Mouse (Mus musculus) intestine, postnatal 0 days (tissue): ENCODE measurements around the gene Zic4. TPM values are rescaled to one million over a fixed set of nuclear protein-coding genes. Genes with fewer than 3 reads are reported as not detected.

Experiments used
- ATAC-seq: fragments of 200-750 bp; cut with Nextera tagmentation; 2 replicates; pipeline ENCODE4 v1.8.0; 2017; ENCODE audit warnings: mild to moderate bottlenecking, moderate TSS enrichment, moderate library complexity
- H3K27ac ChIP-seq: fragments of 300-500 bp; sonication (generic); 2 replicates; pipeline ENCODE4 v1.5.1; 2014; ENCODE audit warnings: mild to moderate bottlenecking, low read depth, low read length, moderate library complexity
- H3K27me3 ChIP-seq: fragments of 300-500 bp; sonication (generic); replicated peaks from 2 replicates; pipeline ENCODE4 v1.6.1; 2014; ENCODE audit warnings: low read length, mixed read lengths; ENCODE audit not compliant: control insufficient read depth, insufficient read depth
- H3K36me3 ChIP-seq: fragments of 300-500 bp; sonication (generic); 2 replicates; pipeline ENCODE4 v1.6.1; 2014; ENCODE audit warnings: mild to moderate bottlenecking, moderate library complexity; ENCODE audit not compliant: control insufficient read depth, insufficient read depth
- H3K4me1 ChIP-seq: fragments of 300-500 bp; sonication (generic); replicated peaks from 2 replicates; pipeline ENCODE4 v1.6.1; 2014; ENCODE audit warnings: antibody characterized with exemption, low read length, mixed read lengths; ENCODE audit not compliant: control insufficient read depth, insufficient read depth
- H3K4me2 ChIP-seq: fragments of 300-500 bp; sonication (generic); replicated peaks from 2 replicates; pipeline ENCODE4 v1.6.1; 2014; ENCODE audit warnings: low read depth, mild to moderate bottlenecking, moderate library complexity
- H3K4me3 ChIP-seq: fragments of 300-500 bp; sonication (generic); 2 replicates; pipeline ENCODE4 v1.5.1; 2014; ENCODE audit warnings: low read depth, low read length
- H3K9ac ChIP-seq: fragments of 300-500 bp; sonication (generic); 2 replicates; pipeline ENCODE4 v1.6.1; 2014; ENCODE audit warnings: mild to moderate bottlenecking, low read depth, low read length
- H3K9me3 ChIP-seq: fragments of 300-500 bp; sonication (generic); 2 replicates; pipeline ENCODE4 v1.6.1; 2016; ENCODE audit warnings: mixed run types; ENCODE audit not compliant: control insufficient read depth
- CTCF ChIP-seq: sonication (generic); IDR thresholded peaks from 2 replicates; pipeline ENCODE4 v1.5.1; 2016; ENCODE audit warnings: low read depth, mild to moderate bottlenecking, control low read depth, antibody characterized with exemption, moderate library complexity
- WGBS: fragments of 180-500 bp; shearing (Covaris S2); extraction: QIAGEN DNeasy Blood & Tissue Kit; methylation state at CpG from one replicate; pipeline ENCODE4 v1.1.7; 2014; 5-methylcytosine and 5-hydroxymethylcytosine counted together
- polyA plus RNA-seq: library from polyadenylated mRNA; unstranded; fragments of >200 nt; fragmentation: Nextera tagmentation; extraction: Ambion mirVana; gene quantifications from 2 replicates; pipeline ENCODE4 v1.2.1, GENCODE M21; 2015

Gene Zic4
- polyA plus RNA-seq, 1 experiment from 2014 or later = not detected

GRCm38 (mm10) chr9:91365664-91366063 lies 3.5 kb downstream of the Zic4 start, which contains the start of gene Zic1:
Zic1 (minus strand) TSS chr9:91365810.
- Histone ChIP-seq H3K9ac (no peak within 1 kb of the TSS), H3K4me1 (0 out of 2 replicates have a peak, but pooled peaks cover 4% of the 10 kb centered on the region), H3K27ac (no peak within 1 kb of the TSS), H3K36me3 (no peaks in the 10 kb centered on the region), H3K4me2 (peak within 1 kb of the TSS; percentile 64), H3K27me3 (peaks cover 94% of the 10 kb centered on the region), H3K4me3 (peak within 1 kb of the TSS; percentile 39), H3K9me3 (no peaks in the 10 kb centered on the region)
- under 1% methylated on average over 33 of the region's 33 CpGs for WGBS
- TF ChIP-seq CTCF = no peak
- no peak for ATAC-seq

DNA sequence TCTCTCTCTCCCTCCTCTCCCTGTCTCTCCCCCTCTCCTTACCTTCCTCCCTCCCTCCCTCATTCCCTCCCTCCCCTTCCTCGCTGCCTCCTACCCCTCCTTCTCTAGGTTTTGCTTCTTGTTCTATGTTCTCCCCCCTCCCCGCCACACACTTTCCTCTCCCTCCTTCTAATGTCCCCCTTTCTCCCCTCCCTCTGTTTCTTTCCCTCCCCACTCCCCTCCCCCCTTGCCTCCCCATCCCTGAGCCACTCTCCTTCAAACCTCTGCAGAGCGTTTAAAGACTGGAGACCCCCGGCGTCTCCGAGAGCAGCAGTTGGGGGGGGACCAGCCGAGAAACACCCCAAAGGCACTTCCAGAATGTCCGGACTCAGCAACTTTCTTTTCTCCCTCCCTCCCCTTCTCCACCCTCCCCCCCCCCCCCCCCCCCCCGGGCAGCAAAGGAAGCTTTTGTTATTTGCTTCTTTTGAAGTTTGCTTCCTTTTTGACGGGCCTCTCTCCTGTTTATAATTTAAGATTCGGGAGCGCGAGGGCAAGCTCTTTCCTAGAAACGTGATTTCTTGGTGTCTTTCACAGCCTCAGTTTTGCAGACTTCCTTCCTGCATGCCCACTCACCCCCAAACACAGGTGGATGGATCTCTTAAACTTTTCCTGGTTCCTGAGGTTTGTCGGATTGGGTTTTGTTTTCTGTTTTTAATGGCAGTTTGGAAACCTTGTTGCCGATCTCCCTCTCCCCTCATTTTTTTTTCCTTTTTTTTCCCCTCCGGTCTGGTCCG lies 4.2 kb downstream of the Zic4 start:
- TF ChIP-seq CTCF = no peak
- ATAC-seq = no peak
- no peak overlapping the region for H3K9ac ChIP-seq
- 2% methylated on average over 17 of the region's 18 CpGs for WGBS
- H3K4me1 ChIP-seq = 0 out of 2 replicates have a peak, but pooled peaks cover 4% of the 10 kb centered on the region
- H3K27me3 ChIP-seq = peaks cover 94% of the 10 kb centered on the region
- H3K4me3 ChIP-seq = no peak overlapping the region
- no peaks in the 10 kb centered on the region for H3K9me3 ChIP-seq
- H3K36me3 ChIP-seq = no peaks in the 10 kb centered on the region
- no peak overlapping the region for H3K27ac ChIP-seq
- no peak overlapping the region for H3K4me2 ChIP-seq

- H3K4me1 ChIP-seq = 0 out of 2 replicates have a peak, but pooled peaks cover 3% of the 10 kb centered on the region
- no peak overlapping the region for H3K4me2 ChIP-seq
- no peaks in the 10 kb centered on the region for H3K36me3 ChIP-seq
- no peak overlapping the region for H3K27ac ChIP-seq
- no peaks in the 10 kb centered on the region for H3K9me3 ChIP-seq
- no peak for TF ChIP-seq CTCF
- no peak overlapping the region for H3K9ac ChIP-seq
- peaks cover 93% of the 10 kb centered on the region for H3K27me3 ChIP-seq
- no peak for ATAC-seq
- 3% methylated on average over 30 of the region's 30 CpGs for WGBS
- no peak overlapping the region for H3K4me3 ChIP-seq
Measured at GRCm38 (mm10) chr9:91366999-91367811, 5.0 kb downstream of the Zic4 start.

DNA sequence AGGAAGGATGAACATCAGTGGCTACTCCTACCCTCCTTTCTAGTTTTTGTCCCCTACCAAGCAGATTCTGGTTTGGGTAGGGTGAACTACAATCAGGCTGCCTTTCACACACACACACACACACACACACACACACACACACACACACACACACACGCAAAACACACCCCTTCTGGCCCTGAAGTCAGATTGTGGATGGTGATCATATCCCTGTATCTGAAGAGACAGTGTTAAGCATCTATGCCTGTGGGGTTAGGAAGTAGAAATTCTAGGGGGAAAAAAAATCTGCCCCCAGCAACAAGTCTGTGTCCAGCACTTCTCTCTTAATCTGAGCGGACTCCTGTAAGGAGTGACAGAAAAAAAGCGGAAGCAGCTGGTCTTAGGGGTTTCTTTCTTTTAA lies 5.9 kb downstream of the Zic4 start:
- 5% methylated on average over 3 of the region's 3 CpGs for WGBS
- Histone ChIP-seq H3K27ac (no peak overlapping the region), H3K4me3 (no peak overlapping the region), H3K4me1 (no peaks in the 10 kb centered on the region), H3K4me2 (no peak overlapping the region), H3K36me3 (no peaks in the 10 kb centered on the region), H3K9ac (no peak overlapping the region), H3K27me3 (peaks cover 92% of the 10 kb centered on the region), H3K9me3 (no peaks in the 10 kb centered on the region)
- TF ChIP-seq CTCF = no peak
- ATAC-seq = no peak

DNA sequence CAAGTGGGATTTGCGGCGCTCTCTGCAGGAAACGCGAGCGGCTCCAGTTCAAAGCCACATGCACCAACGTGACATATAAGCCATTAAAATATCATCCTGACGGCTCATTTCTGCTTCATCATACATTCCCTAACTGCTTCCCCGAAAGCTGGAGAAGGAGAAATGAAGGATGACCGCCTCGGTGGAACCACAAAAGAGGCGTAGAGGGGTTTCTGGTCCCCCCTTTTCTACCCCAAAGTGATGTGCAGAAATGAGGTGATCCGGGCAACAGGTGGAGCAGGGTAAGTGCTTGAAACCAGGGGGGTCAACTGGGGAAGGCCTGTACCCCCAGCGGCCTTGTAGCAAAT lies 6.7 kb downstream of the Zic4 start:
- H3K4me3 ChIP-seq = no peak overlapping the region
- ATAC-seq = no peak
- WGBS = 5% methylated on average over 13 of the region's 13 CpGs
- no peak overlapping the region for H3K27ac ChIP-seq
- H3K36me3 ChIP-seq = no peaks in the 10 kb centered on the region
- H3K27me3 ChIP-seq = peaks cover 88% of the 10 kb centered on the region
- no peaks in the 10 kb centered on the region for H3K9me3 ChIP-seq
- TF ChIP-seq CTCF = no peak
- H3K4me1 ChIP-seq = no peaks in the 10 kb centered on the region
- H3K4me2 ChIP-seq = no peak overlapping the region
- H3K9ac ChIP-seq = no peak overlapping the region

GRCm38 (mm10) chr9:91369293-91369991 lies 7.2 kb downstream of the Zic4 start:
- no peak for ATAC-seq
- WGBS = 4% methylated on average over 26 of the region's 26 CpGs
- no peak overlapping the region for H3K9ac ChIP-seq

More at GRCm38 (mm10) chr9:91369293-91369991, 7.2 kb downstream of the Zic4 start:
- no peaks in the 10 kb centered on the region for H3K36me3 ChIP-seq
- H3K27me3 ChIP-seq = peaks cover 87% of the 10 kb centered on the region
- no peak for TF ChIP-seq CTCF
- H3K9me3 ChIP-seq = no peaks in the 10 kb centered on the region
- H3K4me2 ChIP-seq = no peak overlapping the region
- no peak overlapping the region for H3K4me3 ChIP-seq
- no peaks in the 10 kb centered on the region for H3K4me1 ChIP-seq
- H3K27ac ChIP-seq = no peak overlapping the region
